Mouse (Mus musculus) embryo, embryonic 11.5 days (tissue): ENCODE data around the gene Socs2.

Source experiments
- DNase-seq: peaks from one replicate; pipeline ENCODE4 v3.0.0-alpha.2; 2012; ENCODE audit warnings: low read depth, low spot score

Socs2 gene

GRCm38 (mm10) chr10:95354047-95354446, 62.9 kb downstream of the Socs2 start:
- no peak for DNase-seq

DNA sequence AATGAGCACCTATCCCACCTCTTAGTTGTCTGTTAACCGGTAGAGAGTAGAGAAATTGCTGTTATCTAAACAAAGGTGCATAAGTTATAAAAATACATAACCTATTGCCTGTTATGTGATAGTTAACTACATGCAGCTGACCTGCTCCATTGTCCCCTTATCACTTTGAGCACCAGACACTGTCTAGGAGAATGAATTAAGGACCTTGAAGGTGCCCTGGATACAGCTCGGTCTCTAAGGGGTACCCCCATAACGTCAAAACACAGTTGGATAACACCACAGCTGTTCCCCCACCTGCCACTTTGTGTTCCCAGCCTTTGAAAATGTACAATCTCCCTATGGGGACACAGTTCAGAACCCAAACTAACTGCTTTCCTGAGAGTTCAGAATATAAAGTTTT, 68.5 kb downstream of the Socs2 start:
- DNase-seq, result no peak

GRCm38 (mm10) chr10:95347776-95348175, 69.2 kb downstream of the Socs2 start:
- DNase-seq, result no peak

GRCm38 (mm10) chr10:95342833-95343590, 74.0 kb downstream of the Socs2 start:
- DNase-seq, result no peak

DNA sequence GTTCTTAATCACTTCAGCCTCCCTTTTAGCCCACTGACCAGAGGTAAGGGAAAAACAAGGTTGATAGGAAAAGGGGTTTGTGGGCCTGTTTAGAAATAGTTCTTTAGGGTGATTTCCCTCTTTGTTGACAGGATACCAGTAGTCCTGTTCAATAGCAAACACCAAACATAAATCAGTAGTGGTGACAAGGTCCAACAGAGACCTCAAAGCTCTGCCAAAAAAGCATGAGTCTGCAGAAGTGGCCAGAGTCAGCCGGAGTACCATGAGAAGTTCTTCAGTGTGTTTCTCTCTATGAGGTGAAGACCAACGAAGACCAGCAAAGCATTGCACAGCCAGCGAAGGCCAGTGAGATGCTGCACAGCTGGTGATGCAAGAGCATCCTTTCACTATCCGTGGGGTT, 76.3 kb downstream of the Socs2 start:
- DNase-seq, result no peak

GRCm38 (mm10) chr10:95337589-95337988, 79.4 kb downstream of the Socs2 start:
- DNase-seq, result no peak

- DNase-seq, result no peak
Observed at GRCm38 (mm10) chr10:95336781-95337544, 80.0 kb downstream of the Socs2 start.
